In genomic region chr11:75716661-75717325, GRCm38 (mm10) we compare ENCODE assay signal across 19 mouse cellular contexts. TPM values are rescaled to one million over a fixed set of nuclear protein-coding genes. Genes with fewer than 3 reads are reported as not detected.
DNase-seq lines count a peak whose midpoint lies in the region; ATAC-seq and TF ChIP-seq lines count a peak whose summit lies in the region.
"Had no signal": no experiment of that assay in that cellular context is flagged by ENCODE, and none has a peak within 500 bp of the region (broad histone marks: within the 10 kb centered on the region; RNA-seq: fewer than 3 reads in every experiment).

No protein-coding gene starts in this region.

- ATAC-seq in intestine, postnatal 0 days, result no peak
- no peak for ATAC-seq in intestine, embryonic 15.5 days
- no peak for ATAC-seq in lung, embryonic 14.5 days (ENCODE audit: insufficient read depth)
- ATAC-seq in activated CD4-positive, CD25-positive, alpha-beta regulatory T cell, adult 4 months, result no peak
- ATAC-seq: forebrain, embryonic 16.5 days; hindbrain, postnatal 0 days had no signal

- WGBS in intestine, postnatal 0 days, result 78% methylated on average over 7 of the region's 8 CpGs
- WGBS in intestine, embryonic 15.5 days, result 69% methylated on average over 8 of the region's 8 CpGs
- WGBS in lung, embryonic 14.5 days, result 62% methylated on average over 8 of the region's 8 CpGs

- no peak overlapping the region for H3K27ac ChIP-seq in intestine, postnatal 0 days (ENCODE audit: low read depth, low read length)
- no peak overlapping the region for H3K27ac ChIP-seq in intestine, embryonic 15.5 days
- H3K27ac ChIP-seq in lung, embryonic 14.5 days (ENCODE audit: low read depth), result no peak overlapping the region
- no peak overlapping the region for H3K27ac ChIP-seq in CH12.LX (ENCODE audit: insufficient read depth, low read depth)
- H3K27ac ChIP-seq in ES-E14 (ENCODE audit: insufficient read depth, low read depth, low read length, poor library complexity, severe bottlenecking), result no peak overlapping the region
- H3K27ac ChIP-seq: embryonic facial prominence, embryonic 10.5 days; hindbrain, embryonic 13.5 days; hindbrain, postnatal 0 days had no signal

- no peaks in the 10 kb centered on the region for H3K9me3 ChIP-seq in intestine, postnatal 0 days (ENCODE audit: control insufficient read depth)
- no peaks in the 10 kb centered on the region for H3K9me3 ChIP-seq in intestine, embryonic 15.5 days
- H3K9me3 ChIP-seq in lung, embryonic 14.5 days (ENCODE audit: low read depth, low read length), result no peaks in the 10 kb centered on the region
- peaks cover 14% of the 10 kb centered on the region for H3K9me3 ChIP-seq in CH12.LX (replicated peaks; ENCODE audit: low read length)
- no peaks in the 10 kb centered on the region for H3K9me3 ChIP-seq in ES-E14 (ENCODE audit: control insufficient read depth, insufficient read depth, low read depth, low read length)

- TF ChIP-seq CTCF in intestine, postnatal 0 days (IDR thresholded peaks at IDR 0.05; ENCODE audit: low read depth), result peak; percentile 25; the same call in 1 of the 2 replicates
- TF ChIP-seq CTCF in lung, embryonic 14.5 days (IDR thresholded peaks at IDR 0.05; ENCODE audit: low read depth), result 0 out of 2 replicates have a peak, but pooled peaks have one; percentile 16
- TF ChIP-seq CTCF in CH12.LX (conservative IDR thresholded peaks at IDR 0.05 in 1 of 2, IDR thresholded peaks at IDR 0.05 in 1 of 2; ENCODE audit: low read depth in 2 of 2, low read length in 2 of 2), result peak in 1 of 2 experiments; percentile 59; a peak in 2 of 4 replicates

- no peak overlapping the region for H3K9ac ChIP-seq in intestine, postnatal 0 days (ENCODE audit: low read depth, low read length)
- H3K9ac ChIP-seq in intestine, embryonic 15.5 days, result no peak overlapping the region
- no peak overlapping the region for H3K9ac ChIP-seq in lung, embryonic 14.5 days
- no peak overlapping the region for H3K9ac ChIP-seq in CH12.LX (ENCODE audit: insufficient read depth, low read depth)
- H3K9ac ChIP-seq in ES-E14 (ENCODE audit: insufficient read depth, low read depth, low read length, poor library complexity, severe bottlenecking), result no peak overlapping the region
- H3K9ac ChIP-seq: hindbrain, embryonic 13.5 days had no signal

- TF ChIP-seq POLR2A in CH12.LX (IDR thresholded peaks at IDR 0.05; ENCODE audit: low read depth, low read length), result no peak

- in situ Hi-C loops in CH12.LX (cut with MboI; ENCODE audit: low pct_ligation_motif_present, low pct_unique_long_range_greater_than_20kb, low sequenced_read_pairs) (loop anchor here (10.0 kb wide), 2 partner anchors 188 to 248 kb away; no protein-coding TSS in a partner anchor), ES-E14 (cut with MboI; ENCODE audit: low sequenced_read_pairs in 2 of 2, unreplicated experiment in 2 of 2) (no loop called here)

- no peak overlapping the region for H3K4me2 ChIP-seq in intestine, postnatal 0 days (replicated peaks; ENCODE audit: low read depth)
- H3K4me2 ChIP-seq in intestine, embryonic 15.5 days (replicated peaks), result no peak overlapping the region
- H3K4me2 ChIP-seq in lung, embryonic 14.5 days, result no peak overlapping the region
- H3K4me2 ChIP-seq in CH12.LX (ENCODE audit: insufficient read depth, low read depth, poor library complexity, severe bottlenecking), result no peak overlapping the region
- H3K4me2 ChIP-seq: hindbrain, embryonic 13.5 days had no signal

- dilution Hi-C loops in CH12.LX (cut with MboI; ENCODE audit: extremely low pct_ligation_motif_present, extremely low pct_unique_long_range_greater_than_20kb, low sequenced_read_pairs), result no loop called here

- no peaks in the 10 kb centered on the region for H3K79me2 ChIP-seq in CH12.LX (replicated peaks; ENCODE audit: control insufficient read depth, extremely low read depth, insufficient read depth, poor library complexity, severe bottlenecking)

- H3K4me3 ChIP-seq in intestine, postnatal 0 days (ENCODE audit: low read depth, low read length), result no peak overlapping the region
- no peak overlapping the region for H3K4me3 ChIP-seq in intestine, embryonic 15.5 days (replicated peaks)
- H3K4me3 ChIP-seq in lung, embryonic 14.5 days (ENCODE audit: low read depth, low read length), result no peak overlapping the region
- H3K4me3 ChIP-seq in CH12.LX (replicated peaks in 1 of 3; ENCODE audit: low read depth in 2 of 3, low read length in 2 of 3, poor library complexity in 1 of 3) (no peak overlapping the region), ES-E14 (ENCODE audit: insufficient read depth in 1 of 2, low read depth in 1 of 2, low read length in 2 of 2, poor library complexity in 1 of 2, severe bottlenecking in 1 of 2) (no peak overlapping the region)
- H3K4me3 ChIP-seq: embryonic facial prominence, embryonic 10.5 days; hindbrain, embryonic 13.5 days had no signal

- no peaks in the 10 kb centered on the region for H3K36me3 ChIP-seq in intestine, postnatal 0 days (ENCODE audit: control insufficient read depth, insufficient read depth)
- no peaks in the 10 kb centered on the region for H3K36me3 ChIP-seq in intestine, embryonic 15.5 days
- no peaks in the 10 kb centered on the region for H3K36me3 ChIP-seq in lung, embryonic 14.5 days (ENCODE audit: insufficient read depth)
- H3K36me3 ChIP-seq in CH12.LX (replicated peaks in 1 of 2; ENCODE audit: control insufficient read depth in 1 of 2, insufficient read depth in 1 of 2, low read length in 1 of 2) (no peaks in the 10 kb centered on the region), ES-E14 (ENCODE audit: control insufficient read depth, insufficient read depth, low read length, poor library complexity, severe bottlenecking) (no peaks in the 10 kb centered on the region)
- H3K36me3 ChIP-seq: embryonic facial prominence, embryonic 10.5 days; hindbrain, embryonic 13.5 days had no signal

- no peak for TF ChIP-seq EP300 in CH12.LX (IDR thresholded peaks at IDR 0.05; ENCODE audit: low read length)

- no peaks in the 10 kb centered on the region for H3K27me3 ChIP-seq in intestine, postnatal 0 days (replicated peaks; ENCODE audit: control insufficient read depth, insufficient read depth, low read length)
- no peaks in the 10 kb centered on the region for H3K27me3 ChIP-seq in intestine, embryonic 15.5 days (replicated peaks)
- H3K27me3 ChIP-seq in lung, embryonic 14.5 days (ENCODE audit: insufficient read depth, low read length), result no peaks in the 10 kb centered on the region
- no peaks in the 10 kb centered on the region for H3K27me3 ChIP-seq in CH12.LX (replicated peaks)
- H3K27me3 ChIP-seq: hindbrain, embryonic 13.5 days had no signal

- H3K4me1 ChIP-seq in intestine, postnatal 0 days (replicated peaks; ENCODE audit: control insufficient read depth, insufficient read depth, low read length), result no peaks in the 10 kb centered on the region
- no peaks in the 10 kb centered on the region for H3K4me1 ChIP-seq in intestine, embryonic 15.5 days (replicated peaks)
- H3K4me1 ChIP-seq in lung, embryonic 14.5 days (ENCODE audit: insufficient read depth), result no peaks in the 10 kb centered on the region
- no peaks in the 10 kb centered on the region for H3K4me1 ChIP-seq in CH12.LX (ENCODE audit: control insufficient read depth in 1 of 2, insufficient read depth in 2 of 2)
- peaks cover 0 to 2% of the 10 kb centered on the region in 2 experiments; a peak in 1 of 4 replicates for H3K4me1 ChIP-seq in ES-E14 (ENCODE audit: control insufficient read depth in 2 of 2, insufficient read depth in 2 of 2, low read length in 2 of 2, poor library complexity in 1 of 2)
- H3K4me1 ChIP-seq: embryonic facial prominence, embryonic 10.5 days; hindbrain, embryonic 13.5 days had no signal

- DNase-seq in lung, embryonic 14.5 days, result peak; percentile 67
- no peak for DNase-seq in lung, postnatal 36 days
- no peak for DNase-seq in CH12.LX (ENCODE audit: extremely low read depth)
- no peak for DNase-seq in ES-E14 (ENCODE audit: low read depth, low spot score)
- no peak for DNase-seq in kidney, adult 11 months
- DNase-seq: adrenal gland, adult 8-10 months; adrenal gland, postnatal 36 days; cerebellum, adult 2 months; cerebellum, postnatal 10 days; gastrocnemius, postnatal 36 days; heart, adult 11 months; heart, postnatal 10 days had no signal

- TF ChIP-seq RAD21 in CH12.LX (IDR thresholded peaks at IDR 0.05; ENCODE audit: low read depth, low read length), result peak; percentile 55

TF ChIP-seq in CH12.LX, 34 proteins besides CTCF, POLR2A, EP300 and RAD21 (continues in another document):
- TF ChIP-seq SIN3A (IDR thresholded peaks at IDR 0.05; ENCODE audit: low read length), result no peak
- TF ChIP-seq NELFE (IDR thresholded peaks at IDR 0.05; ENCODE audit: low read depth, low read length), result no peak
- no peak for TF ChIP-seq ETS1 (conservative IDR thresholded peaks at IDR 0.05; ENCODE audit: low read depth, low read length)
- no peak for TF ChIP-seq ZC3H11A (IDR thresholded peaks at IDR 0.05; ENCODE audit: low read depth, low read length)
- no peak for TF ChIP-seq JUN (IDR thresholded peaks at IDR 0.05; ENCODE audit: insufficient read depth, low read depth, low read length)

TF ChIP-seq in ES-E14, 5 proteins besides CTCF, POLR2A, EP300 and RAD21:
- TF ChIP-seq ZNF384 (IDR thresholded peaks at IDR 0.05; ENCODE audit: low read depth, low read length) (peak; percentile 81), CHD2 (IDR thresholded peaks at IDR 0.05; ENCODE audit: low read depth, low read length) (no peak)

RNA-seq across cellular contexts. Expression of gene Ywhae, which starts 15.9 kb away (rescaled TPM):
- 365 and 373 TPM in 2 replicates for polyA plus RNA-seq in intestine, postnatal 0 days (2015; fragmentation: Nextera tagmentation; extraction: Ambion mirVana)
- 735 and 846 TPM in 2 replicates for polyA plus RNA-seq in intestine, embryonic 15.5 days (2015; fragmentation: Nextera tagmentation; extraction: Ambion mirVana)
- 1,066 and 1,071 TPM in 2 replicates for polyA plus RNA-seq in lung, embryonic 14.5 days (2014; fragmentation: Nextera tagmentation; extraction: Ambion mirVana)
- 348 and 421 TPM in 2 replicates for total RNA-seq in CH12.LX (2012; rRNA removed)
- 129 and 130 TPM in 2 replicates for total RNA-seq in CH12.LX (2014; rRNA removed)
- polyA plus RNA-seq in CH12.LX (2012; ENCODE audit: insufficient read length, low read depth), result 1,436 and 1,665 TPM in 2 replicates
- total RNA-seq in ES-E14 (2012; rRNA removed), result 256 and 432 TPM in 2 replicates
- polyA plus RNA-seq in activated CD4-positive, CD25-positive, alpha-beta regulatory T cell, adult 4 months (2017; shearing (Covaris generic)), result 100 to 1,000 TPM; 479 to 486 TPM

RNA-seq across cellular contexts. Expression of gene Crk, which starts 37.7 kb away (rescaled TPM):
- polyA plus RNA-seq in intestine, postnatal 0 days (2015; fragmentation: Nextera tagmentation; extraction: Ambion mirVana), result 64.8 and 64.9 TPM in 2 replicates
- polyA plus RNA-seq in intestine, embryonic 15.5 days (2015; fragmentation: Nextera tagmentation; extraction: Ambion mirVana), result 105 and 109 TPM in 2 replicates
- 109 and 116 TPM in 2 replicates for polyA plus RNA-seq in lung, embryonic 14.5 days (2014; fragmentation: Nextera tagmentation; extraction: Ambion mirVana)
- 37.8 and 42.2 TPM in 2 replicates for total RNA-seq in CH12.LX (2012; rRNA removed)
- 39.9 and 44.3 TPM in 2 replicates for total RNA-seq in CH12.LX (2014; rRNA removed)
- polyA plus RNA-seq in CH12.LX (2012; ENCODE audit: insufficient read length, low read depth), result 44.6 and 46.1 TPM in 2 replicates
- 68.1 and 71.3 TPM in 2 replicates for total RNA-seq in ES-E14 (2012; rRNA removed)
- 10 to 100 TPM; 12.0 to 13.8 TPM for polyA plus RNA-seq in activated CD4-positive, CD25-positive, alpha-beta regulatory T cell, adult 4 months (2017; shearing (Covaris generic))
